Mouse (Mus musculus) C2C12 (cell line): ENCODE data around the gene Gm42742. TPM values are rescaled to one million over a fixed set of nuclear protein-coding genes. Genes with fewer than 3 reads are reported as not detected.

ENCODE experiments used
- H3K27me3 ChIP-seq: one replicate; pipeline ENCODE4 v1.6.1; 2011; ENCODE audit not compliant: control insufficient read depth, insufficient read depth, insufficient read length
- H3K36me3 ChIP-seq: one replicate; pipeline ENCODE4 v1.6.1; 2011; ENCODE audit not compliant: control insufficient read depth, insufficient read depth
- H3K4me3 ChIP-seq: one replicate; pipeline ENCODE4 v1.5.1; 2011; ENCODE audit warnings: mild to moderate bottlenecking, control low read depth; ENCODE audit not compliant: poor library complexity, insufficient read depth, severe bottlenecking
- H3K79me2 ChIP-seq: one replicate; pipeline ENCODE4 v1.6.1; 2011; ENCODE audit not compliant: control insufficient read depth, insufficient read depth
- H3K79me3 ChIP-seq: one replicate; pipeline ENCODE4 v1.6.1; 2011; ENCODE audit warnings: low read depth, control low read depth
- H3ac ChIP-seq: one replicate; pipeline ENCODE3; 2011; ENCODE audit warnings: low read depth; ENCODE audit not compliant: control insufficient read depth, insufficient read length
- CEBPB ChIP-seq: IDR thresholded peaks from one replicate; pipeline ENCODE4 v1.6.1; 2011; ENCODE audit warnings: low read depth, mild to moderate bottlenecking, control low read depth, moderate library complexity
- CTCF ChIP-seq: IDR thresholded peaks from one replicate; pipeline ENCODE4 v1.5.1; 2011; ENCODE audit not compliant: control insufficient read depth, insufficient read depth, insufficient read length
- FOSL1 ChIP-seq: IDR thresholded peaks from one replicate; pipeline ENCODE4 v1.8.0; 2011; ENCODE audit warnings: mild to moderate bottlenecking, low read length; ENCODE audit not compliant: poor library complexity, insufficient read depth, severe bottlenecking
- MAX ChIP-seq: IDR thresholded peaks from one replicate; pipeline ENCODE4 v1.6.1; 2011; ENCODE audit warnings: mild to moderate bottlenecking, control low read depth
- MYOD1 ChIP-seq: IDR thresholded peaks from one replicate; pipeline ENCODE4 v1.6.1; 2011; ENCODE audit warnings: low read depth; ENCODE audit not compliant: control insufficient read depth, insufficient read length
- MYOG ChIP-seq: IDR thresholded peaks from one replicate; pipeline ENCODE4 v1.6.1; 2011; ENCODE audit not compliant: control insufficient read depth, insufficient read length; ENCODE audit errors: extremely low read depth
- USF1 ChIP-seq: IDR thresholded peaks from one replicate; pipeline ENCODE4 v1.6.1; 2011; ENCODE audit warnings: low read depth, mild to moderate bottlenecking, control low read depth, moderate library complexity
- polyA plus RNA-seq: library from polyadenylated mRNA; unstranded; fragments of >200 nt; fragmentation: generic; extraction: Trizol; gene quantifications from one replicate; pipeline ENCODE4 v1.2.1, GENCODE M21; 2012; ENCODE audit warnings: missing spikeins

Gene Gm42742
- polyA plus RNA-seq, 1 experiment = 39.7 TPM

DNA sequence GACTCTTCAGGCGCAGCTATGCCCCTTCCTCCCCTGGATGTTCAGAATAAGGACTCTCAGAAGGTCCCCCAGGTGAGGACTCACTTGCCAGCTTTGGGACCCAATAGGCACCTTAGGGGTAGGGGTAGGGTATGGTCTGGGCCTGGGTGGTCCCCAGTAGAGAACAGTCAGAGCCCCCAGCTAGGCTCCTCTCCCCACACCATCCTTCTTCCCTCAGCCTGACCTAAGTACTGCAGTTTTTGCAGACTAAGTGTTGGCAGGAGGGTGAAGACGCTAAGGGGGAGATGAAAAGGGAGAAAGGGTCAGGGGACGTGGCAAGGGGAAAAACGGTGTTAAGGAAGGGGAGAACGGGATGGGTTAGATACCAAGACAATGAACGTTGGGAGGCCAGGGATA is 2.9 kb downstream of the Gm42742 start:
- Histone ChIP-seq H3K79me2 (peaks cover 32% of the 10 kb centered on the region), H3ac (no peak overlapping the region), H3K36me3 (peaks cover 24% of the 10 kb centered on the region), H3K4me3 (no peak overlapping the region), H3K79me3 (peaks cover 15% of the 10 kb centered on the region), H3K27me3 (no peaks in the 10 kb centered on the region)
- no peak for TF ChIP-seq MYOG
- TF ChIP-seq CEBPB = no peak
- no peak for TF ChIP-seq FOSL1
- TF ChIP-seq USF1 = no peak
- no peak for TF ChIP-seq MAX
- no peak for TF ChIP-seq MYOD1

- no peaks in the 10 kb centered on the region for H3K27me3 ChIP-seq
- TF ChIP-seq MAX = no peak
- no peak for TF ChIP-seq MYOD1
- TF ChIP-seq CTCF = peak; percentile 76
- TF ChIP-seq MYOG = no peak
- TF ChIP-seq CEBPB = no peak
Measured at GRCm38 (mm10) chr7:127016971-127017949, 3.6 kb downstream of the Gm42742 start, which contains the start of gene Pagr1a. Gene Pagr1a, minus strand, starts transcription at chr7:127017352.

GRCm38 (mm10) chr7:127016486-127016938 is 4.4 kb downstream of the Gm42742 start:
- peak overlapping the region; percentile 62 for H3ac ChIP-seq
- peaks cover 39% of the 10 kb centered on the region for H3K79me2 ChIP-seq
- peak overlapping the region; percentile 51 for H3K4me3 ChIP-seq
- H3K79me3 ChIP-seq = peaks cover 18% of the 10 kb centered on the region
- TF ChIP-seq USF1 (no peak), CEBPB (no peak), MYOD1 (no peak)
- no peaks in the 10 kb centered on the region for H3K27me3 ChIP-seq
- H3K36me3 ChIP-seq = peaks cover 15% of the 10 kb centered on the region

More at GRCm38 (mm10) chr7:127016971-127017949, 3.6 kb downstream of the Gm42742 start, which contains the start of gene Pagr1a:
- peaks cover 33% of the 10 kb centered on the region for H3K79me2 ChIP-seq
- peaks cover 18% of the 10 kb centered on the region for H3K79me3 ChIP-seq
- peaks cover 18% of the 10 kb centered on the region for H3K36me3 ChIP-seq
- peak within 1 kb of the TSS; percentile 62 for H3ac ChIP-seq
- peak within 1 kb of the TSS; percentile 51 for H3K4me3 ChIP-seq

- Histone ChIP-seq H3ac (peak within 1 kb of the TSS; percentile 62), H3K4me3 (peak within 1 kb of the TSS; percentile 51), H3K27me3 (no peaks in the 10 kb centered on the region), H3K79me2 (peaks cover 39% of the 10 kb centered on the region), H3K79me3 (peaks cover 18% of the 10 kb centered on the region), H3K36me3 (peaks cover 15% of the 10 kb centered on the region)
- TF ChIP-seq CEBPB (no peak), USF1 (no peak), MAX (no peak), CTCF (no peak), MYOG (no peak), MYOD1 (no peak), FOSL1 (no peak)
Measured at GRCm38 (mm10) chr7:127016481-127016485, 4.6 kb downstream of the Gm42742 start, which contains the start of gene Pagr1b. Gene Pagr1b, minus strand, starts transcription at chr7:127016484.

DNA sequence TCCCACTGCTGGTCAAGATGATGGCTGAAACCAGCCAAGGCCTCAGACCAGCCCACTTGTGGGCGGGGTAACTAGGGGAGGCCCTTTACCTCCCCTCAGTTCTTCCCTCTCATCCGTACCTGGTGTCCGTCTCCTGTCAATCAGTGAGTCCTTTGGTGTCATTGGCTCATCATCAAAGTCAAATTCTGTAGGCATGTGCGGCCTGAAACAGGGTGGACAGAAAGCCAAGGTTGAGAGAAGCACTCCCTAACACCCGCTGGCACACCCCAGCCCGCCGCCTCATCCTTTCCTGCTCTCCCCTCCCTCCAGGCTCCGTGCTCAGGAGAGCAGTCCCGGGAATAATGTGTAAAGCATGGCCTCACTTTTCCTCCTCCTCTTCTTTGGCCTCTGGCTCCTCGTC is 4.8 kb downstream of the Gm42742 start:
- TF ChIP-seq MAX (no peak), CTCF (no peak), MYOD1 (no peak), FOSL1 (no peak), MYOG (no peak), CEBPB (no peak), USF1 (no peak)
- Histone ChIP-seq H3K79me2 (peaks cover 39% of the 10 kb centered on the region), H3K27me3 (no peaks in the 10 kb centered on the region)

GRCm38 (mm10) chr7:127014993-127015392 is 5.9 kb downstream of the Gm42742 start:
- Histone ChIP-seq H3K79me2 (peaks cover 39% of the 10 kb centered on the region), H3K4me3 (no peak overlapping the region), H3K27me3 (no peaks in the 10 kb centered on the region), H3K36me3 (peaks cover 15% of the 10 kb centered on the region), H3K79me3 (peaks cover 19% of the 10 kb centered on the region), H3ac (peak overlapping the region; percentile 53)
- TF ChIP-seq MYOG = no peak
- TF ChIP-seq CTCF = no peak
- TF ChIP-seq MAX = no peak
- no peak for TF ChIP-seq USF1
- TF ChIP-seq CEBPB = no peak
- no peak for TF ChIP-seq MYOD1
- TF ChIP-seq FOSL1 = no peak

More for the DNA sequence above, 4.8 kb downstream of the Gm42742 start:
- Histone ChIP-seq H3K79me3 (peaks cover 18% of the 10 kb centered on the region), H3K4me3 (peak overlapping the region; percentile 51), H3K36me3 (peaks cover 15% of the 10 kb centered on the region), H3ac (peak overlapping the region; percentile 62)
